Mouse (Mus musculus): ENCODE results near the gene Ints3. TPM values are rescaled to one million over a fixed set of nuclear protein-coding genes. Genes with fewer than 3 reads are reported as not detected.

Ints3 gene
- polyA plus RNA-seq, 1 experiment from 2014 or later = 28.6 TPM

GRCm38 (mm10) chr3:90437131-90437530 is 3.7 kb upstream of the Ints3 start:
- no peak overlapping the region for H3K9ac ChIP-seq
- H3K27me3 ChIP-seq (replicated peaks) = no peaks in the 10 kb centered on the region
- H3K4me2 ChIP-seq (replicated peaks) = no peak overlapping the region
- peaks cover 7% of the 10 kb centered on the region; the same call in 1 of the 2 replicates for H3K4me1 ChIP-seq (replicated peaks)
- no peak overlapping the region for H3K27ac ChIP-seq
- ATAC-seq = no peak
- 61% methylated on average over 4 of the region's 4 CpGs for WGBS
- H3K4me3 ChIP-seq (replicated peaks) = no peak overlapping the region
- H3K36me3 ChIP-seq = no peaks in the 10 kb centered on the region
- no peaks in the 10 kb centered on the region for H3K9me3 ChIP-seq

- H3K4me1 ChIP-seq (replicated peaks) = peaks cover 21% of the 10 kb centered on the region
- no peaks in the 10 kb centered on the region for H3K9me3 ChIP-seq
- WGBS = 53% methylated on average over 11 of the region's 11 CpGs
- no peak for ATAC-seq
- H3K4me2 ChIP-seq (replicated peaks) = peak overlapping the region; percentile 84
- H3K36me3 ChIP-seq = no peaks in the 10 kb centered on the region
- H3K4me3 ChIP-seq (replicated peaks) = peak overlapping the region; percentile 71
- peak overlapping the region; percentile 37 for H3K27ac ChIP-seq
- H3K27me3 ChIP-seq (replicated peaks) = no peaks in the 10 kb centered on the region
- no peak overlapping the region for H3K9ac ChIP-seq
These were observed 780 bp upstream of the Ints3 start for GRCm38 (mm10) chr3:90434073-90434730.

GRCm38 (mm10) chr3:90432811-90433219 is 607 bp downstream of the Ints3 start:
- Histone ChIP-seq H3K36me3 (no peaks in the 10 kb centered on the region), H3K4me1 (replicated peaks) (peaks cover 24% of the 10 kb centered on the region), H3K27ac (peak overlapping the region; percentile 97), H3K9me3 (no peaks in the 10 kb centered on the region), H3K9ac (peak overlapping the region; percentile 95), H3K4me3 (replicated peaks) (peak overlapping the region; percentile 71), H3K4me2 (replicated peaks) (peak overlapping the region; percentile 84), H3K27me3 (replicated peaks) (no peaks in the 10 kb centered on the region)
- WGBS = 0% methylated on average over 12 of the region's 12 CpGs
- ATAC-seq = peak; percentile 34

- ATAC-seq = no peak
- Histone ChIP-seq H3K4me2 (replicated peaks) (peak overlapping the region; percentile 84), H3K36me3 (no peaks in the 10 kb centered on the region), H3K27me3 (replicated peaks) (no peaks in the 10 kb centered on the region), H3K27ac (no peak overlapping the region), H3K4me3 (replicated peaks) (peak overlapping the region; percentile 71), H3K4me1 (replicated peaks) (peaks cover 24% of the 10 kb centered on the region), H3K9me3 (no peaks in the 10 kb centered on the region), H3K9ac (peak overlapping the region; percentile 95)
- 17% methylated on average over 2 of the region's 2 CpGs for WGBS
These were observed 1.1 kb downstream of the Ints3 start for GRCm38 (mm10) chr3:90432348-90432747.

- Histone ChIP-seq H3K9me3 (no peaks in the 10 kb centered on the region), H3K27ac (no peak overlapping the region), H3K4me3 (replicated peaks) (no peak overlapping the region), H3K27me3 (replicated peaks) (no peaks in the 10 kb centered on the region), H3K36me3 (no peaks in the 10 kb centered on the region), H3K9ac (no peak overlapping the region), H3K4me1 (replicated peaks) (peaks cover 24% of the 10 kb centered on the region), H3K4me2 (replicated peaks) (no peak overlapping the region)
- WGBS = 82% methylated on average over 3 of the region's 3 CpGs
- ATAC-seq = no peak
These were observed 3.8 kb downstream of the Ints3 start for GRCm38 (mm10) chr3:90429576-90429975.

- no peak for ATAC-seq
- Histone ChIP-seq H3K4me3 (replicated peaks) (no peak overlapping the region), H3K9me3 (no peaks in the 10 kb centered on the region), H3K4me1 (replicated peaks) (peaks cover 20% of the 10 kb centered on the region), H3K36me3 (0 out of 2 replicates have a peak, but pooled peaks cover 4% of the 10 kb centered on the region), H3K9ac (no peak overlapping the region), H3K4me2 (replicated peaks) (no peak overlapping the region), H3K27me3 (replicated peaks) (no peaks in the 10 kb centered on the region), H3K27ac (no peak overlapping the region)
- 59% methylated on average over 6 of the region's 6 CpGs for WGBS
These were observed 5.2 kb downstream of the Ints3 start for GRCm38 (mm10) chr3:90428186-90428585.

GRCm38 (mm10) chr3:90427574-90427973 is 5.8 kb downstream of the Ints3 start:
- ATAC-seq = no peak
- Histone ChIP-seq H3K4me2 (replicated peaks) (no peak overlapping the region), H3K9ac (no peak overlapping the region), H3K9me3 (no peaks in the 10 kb centered on the region), H3K4me3 (replicated peaks) (no peak overlapping the region), H3K36me3 (0 out of 2 replicates have a peak, but pooled peaks cover 4% of the 10 kb centered on the region), H3K27ac (no peak overlapping the region), H3K4me1 (replicated peaks) (peaks cover 20% of the 10 kb centered on the region), H3K27me3 (replicated peaks) (no peaks in the 10 kb centered on the region)
- WGBS = 89% methylated on average over 1 of the region's 1 CpGs

- H3K4me1 ChIP-seq (replicated peaks) = 0 out of 2 replicates have a peak, but pooled peaks cover 6% of the 10 kb centered on the region
- WGBS = 83% methylated on average over 2 of the region's 2 CpGs
- no peak overlapping the region for H3K4me3 ChIP-seq (replicated peaks)
- no peak overlapping the region for H3K4me2 ChIP-seq (replicated peaks)
- H3K27me3 ChIP-seq (replicated peaks) = no peaks in the 10 kb centered on the region
- no peak overlapping the region for H3K9ac ChIP-seq
- H3K36me3 ChIP-seq = 0 out of 2 replicates have a peak, but pooled peaks cover 4% of the 10 kb centered on the region
- H3K9me3 ChIP-seq = no peaks in the 10 kb centered on the region
- no peak overlapping the region for H3K27ac ChIP-seq
- no peak for ATAC-seq
These were observed 7.9 kb downstream of the Ints3 start for GRCm38 (mm10) chr3:90425499-90425898.

- Histone ChIP-seq H3K4me1 (replicated peaks) (no peaks in the 10 kb centered on the region), H3K27me3 (replicated peaks) (no peaks in the 10 kb centered on the region), H3K4me3 (replicated peaks) (no peak overlapping the region), H3K27ac (no peak overlapping the region), H3K36me3 (peaks cover 11% of the 10 kb centered on the region; the same call in 1 of the 2 replicates), H3K9ac (no peak overlapping the region), H3K9me3 (no peaks in the 10 kb centered on the region), H3K4me2 (replicated peaks) (no peak overlapping the region)
- ATAC-seq = no peak
These were observed 9.9 kb downstream of the Ints3 start for GRCm38 (mm10) chr3:90423549-90423948.

- 81% methylated on average over 6 of the region's 6 CpGs for WGBS
- Histone ChIP-seq H3K27ac (no peak overlapping the region), H3K4me1 (replicated peaks) (no peaks in the 10 kb centered on the region), H3K4me3 (replicated peaks) (no peak overlapping the region), H3K9me3 (no peaks in the 10 kb centered on the region), H3K4me2 (replicated peaks) (no peak overlapping the region), H3K27me3 (replicated peaks) (no peaks in the 10 kb centered on the region), H3K36me3 (peaks cover 25% of the 10 kb centered on the region; the same call in 1 of the 2 replicates), H3K9ac (no peak overlapping the region)
- no peak for ATAC-seq
These were observed 12.7 kb downstream of the Ints3 start for GRCm38 (mm10) chr3:90420696-90421095.

- Histone ChIP-seq H3K4me1 (replicated peaks) (no peaks in the 10 kb centered on the region), H3K4me3 (replicated peaks) (no peak overlapping the region), H3K9me3 (no peaks in the 10 kb centered on the region), H3K9ac (no peak overlapping the region), H3K27me3 (replicated peaks) (no peaks in the 10 kb centered on the region), H3K36me3 (peaks cover 19% of the 10 kb centered on the region), H3K4me2 (replicated peaks) (no peak overlapping the region), H3K27ac (no peak overlapping the region)
- WGBS = 47% methylated on average over 3 of the region's 3 CpGs
- ATAC-seq = no peak; the same call in 1 of the 2 replicates
These were observed 20.4 kb downstream of the Ints3 start for GRCm38 (mm10) chr3:90413011-90413396.

GRCm38 (mm10) chr3:90412312-90413010 is 21.0 kb downstream of the Ints3 start:
- Histone ChIP-seq H3K4me1 (replicated peaks) (no peaks in the 10 kb centered on the region), H3K9ac (no peak overlapping the region), H3K27me3 (replicated peaks) (no peaks in the 10 kb centered on the region), H3K9me3 (no peaks in the 10 kb centered on the region), H3K4me2 (replicated peaks) (no peak overlapping the region), H3K36me3 (peaks cover 22% of the 10 kb centered on the region), H3K4me3 (replicated peaks) (no peak overlapping the region), H3K27ac (no peak overlapping the region)
- ATAC-seq = peak; percentile 80; the same call in 1 of the 2 replicates
- WGBS = 46% methylated on average over 5 of the region's 5 CpGs

All from intestine, embryonic 15.5 days (tissue).